Mouse (Mus musculus): Measurements from ENCODE around the gene Ccdc152. TPM values are rescaled to one million over a fixed set of nuclear protein-coding genes. Genes with fewer than 3 reads are reported as not detected.

The Ccdc152 gene
- not detected for total RNA-seq (2023)

DNA sequence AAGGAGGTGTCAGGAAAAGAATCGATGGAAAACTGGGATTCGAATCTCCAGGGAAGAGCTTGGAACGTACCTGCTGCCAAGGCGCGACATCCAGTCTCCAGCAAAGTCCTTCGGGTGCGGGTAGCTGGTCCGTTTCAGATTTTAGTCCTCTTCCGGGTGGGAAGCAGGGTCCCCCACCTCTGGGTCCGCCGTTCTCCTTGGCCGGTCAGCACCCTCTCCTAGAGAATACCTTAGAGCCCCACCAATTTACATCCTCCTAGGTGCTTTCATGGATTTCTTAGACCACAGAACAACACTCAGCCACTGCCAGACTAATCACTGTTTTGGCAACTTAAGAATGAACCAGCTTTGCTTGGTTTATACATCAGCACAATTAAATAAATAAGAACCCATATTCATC lies at the start of gene Ccdc152:
Gene Ccdc152, minus strand, starts transcription at position 101 of the 400 bp plus-strand sequence.

GRCm38 (mm10) chr15:3268247-3268646 lies 35.1 kb downstream of the Ccdc152 start, which contains the start of gene Selenop:
TSS of gene Selenop (plus strand) at chr15:3268547.

Other genes with a start within 250 kb of the Ccdc152 start
- 172 TPM for gene Selenop, start 35.0 kb downstream of the Ccdc152 start, total RNA-seq (2023)

Measured in CD8-positive naive resting alpha-beta T cell, adult 57 days (primary cell).